Mouse (Mus musculus): ENCODE data around the gene Filip1l.

DNA sequence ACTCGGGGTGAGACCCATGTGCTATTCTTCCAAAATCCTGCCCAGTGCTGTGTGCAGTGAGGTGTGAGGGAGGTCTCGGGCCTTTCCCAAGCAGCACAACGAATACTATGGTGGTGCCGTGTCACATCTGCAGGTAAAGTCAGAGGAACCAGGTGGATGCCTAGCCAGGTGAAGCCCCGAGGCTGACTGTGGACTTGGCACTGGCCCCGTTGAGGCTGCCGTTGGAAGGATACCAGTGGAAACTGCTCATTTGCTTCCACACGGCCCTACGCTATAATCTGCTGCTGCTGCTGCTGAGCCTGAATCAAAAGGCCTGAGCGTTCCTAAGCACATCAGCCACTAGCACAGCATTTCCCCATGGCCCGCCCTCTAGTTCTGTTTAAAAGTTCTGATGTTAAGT is 86.3 kb downstream of the Filip1l start:
- TF ChIP-seq CTCF (IDR thresholded peaks at IDR 0.05; ENCODE audit: low read depth, low read length) (no peak), POLR2A (IDR thresholded peaks at IDR 0.05; ENCODE audit: borderline replicate concordance, low read depth, low read length) (no peak)
